Mouse (Mus musculus) spleen, adult 18-20 months (tissue): ENCODE data around the gene Hsd11b2.
A peak's percentile ranks its signal among the peaks of the same experiment; 100 is the strongest.

ENCODE experiments used
- DNase-seq, 2 experiments: peaks; one replicate each; pipeline ENCODE4 v3.0.0; 2022; ENCODE audit warnings: mixed read lengths in 2 of 2

Gene Hsd11b2

GRCm38 (mm10) chr8:105484392-105484791 lies 34.2 kb upstream of the Hsd11b2 start:
- DNase-seq, result peak in 1 of 2 experiments; percentile 34

GRCm38 (mm10) chr8:105488082-105488481 lies 30.5 kb upstream of the Hsd11b2 start:
- DNase-seq, result no peak

- DNase-seq, result no peak
Measured at GRCm38 (mm10) chr8:105489281-105489680, 29.3 kb upstream of the Hsd11b2 start.

GRCm38 (mm10) chr8:105493495-105493894 lies 25.1 kb upstream of the Hsd11b2 start:
- no peak for DNase-seq

GRCm38 (mm10) chr8:105494566-105494965 lies 24.0 kb upstream of the Hsd11b2 start:
- no peak for DNase-seq

GRCm38 (mm10) chr8:105495350-105496302 lies 22.9 kb upstream of the Hsd11b2 start:
- DNase-seq, result no peak

GRCm38 (mm10) chr8:105496439-105497180 lies 21.9 kb upstream of the Hsd11b2 start, which contains the start of gene Zdhhc1:
Gene Zdhhc1, minus strand, starts transcription at chr8:105496902.
- DNase-seq, result peak; percentile 65 to 82

- no peak for DNase-seq
Measured at GRCm38 (mm10) chr8:105499787-105500186, 18.8 kb upstream of the Hsd11b2 start.

GRCm38 (mm10) chr8:105504617-105505016 lies 13.9 kb upstream of the Hsd11b2 start:
- no peak for DNase-seq

- no peak for DNase-seq
Measured at GRCm38 (mm10) chr8:105506977-105507376, 11.6 kb upstream of the Hsd11b2 start.

- no peak for DNase-seq
Measured at GRCm38 (mm10) chr8:105508758-105509157, 9.8 kb upstream of the Hsd11b2 start.

GRCm38 (mm10) chr8:105509997-105510735 lies 8.4 kb upstream of the Hsd11b2 start:
- no peak for DNase-seq

- DNase-seq, result no peak
Measured at GRCm38 (mm10) chr8:105514194-105514593, 4.4 kb upstream of the Hsd11b2 start.

- no peak for DNase-seq
Measured at GRCm38 (mm10) chr8:105514656-105515055, 3.9 kb upstream of the Hsd11b2 start.

GRCm38 (mm10) chr8:105516018-105516645 lies 2.4 kb upstream of the Hsd11b2 start:
- DNase-seq, result peak; percentile 30 to 66

- DNase-seq, result no peak
Measured at GRCm38 (mm10) chr8:105517346-105517745, 1.2 kb upstream of the Hsd11b2 start.

- DNase-seq, result no peak
Measured at GRCm38 (mm10) chr8:105519591-105519990, 1.0 kb downstream of the Hsd11b2 start.

GRCm38 (mm10) chr8:105520521-105520920 lies 2.0 kb downstream of the Hsd11b2 start:
- no peak for DNase-seq

GRCm38 (mm10) chr8:105521061-105521460 lies 2.5 kb downstream of the Hsd11b2 start:
- no peak for DNase-seq

GRCm38 (mm10) chr8:105521995-105522769 lies 3.6 kb downstream of the Hsd11b2 start:
- no peak for DNase-seq

GRCm38 (mm10) chr8:105522890-105523289 lies 4.3 kb downstream of the Hsd11b2 start:
- no peak for DNase-seq

- no peak for DNase-seq
Measured at GRCm38 (mm10) chr8:105527110-105527509, 8.6 kb downstream of the Hsd11b2 start.
